Mouse (Mus musculus) heart, postnatal 0 days (tissue): ENCODE data around the gene Rab11fip3. TPM values are rescaled to one million over a fixed set of nuclear protein-coding genes. Genes with fewer than 3 reads are reported as not detected.

Experiments used
- ATAC-seq: fragments of 200-750 bp; cut with Nextera tagmentation; 2 replicates; pipeline ENCODE4 v1.8.0; 2017; ENCODE audit warnings: low read depth, moderate number of reproducible peaks, moderate library complexity; ENCODE audit not compliant: insufficient read depth
- DNase-seq: peaks from one replicate; pipeline ENCODE4 v3.0.0-alpha.2; 2016; ENCODE audit warnings: low spot score
- H3K27ac ChIP-seq: fragments of 300-500 bp; sonication (generic); 2 replicates; pipeline ENCODE4 v1.5.1; 2014; ENCODE audit warnings: low read depth, mild to moderate bottlenecking
- H3K27me3 ChIP-seq: fragments of 300-500 bp; sonication (generic); 2 replicates; pipeline ENCODE4 v1.6.1; 2014; ENCODE audit warnings: low read length, mixed read lengths; ENCODE audit not compliant: control insufficient read depth, insufficient read depth
- H3K36me3 ChIP-seq: fragments of 300-500 bp; sonication (generic); replicated peaks from 2 replicates; pipeline ENCODE4 v1.6.1; 2014; ENCODE audit warnings: low read length, mixed read lengths; ENCODE audit not compliant: control insufficient read depth, insufficient read depth
- H3K4me1 ChIP-seq: fragments of 300-500 bp; sonication (generic); 2 replicates; pipeline ENCODE4 v1.6.1; 2014; ENCODE audit warnings: antibody characterized with exemption; ENCODE audit not compliant: control insufficient read depth, insufficient read depth
- H3K4me2 ChIP-seq: fragments of 300-500 bp; sonication (generic); 2 replicates; pipeline ENCODE4 v1.6.1; 2014; ENCODE audit warnings: low read depth, mild to moderate bottlenecking, low read length, moderate library complexity
- H3K4me3 ChIP-seq: fragments of 300-500 bp; sonication (generic); 2 replicates; pipeline ENCODE4 v1.5.1; 2014; ENCODE audit warnings: low read depth, low read length
- H3K9ac ChIP-seq: fragments of 300-500 bp; sonication (generic); replicated peaks from 2 replicates; pipeline ENCODE4 v1.6.1; 2014; ENCODE audit warnings: low read depth, low read length, mixed read lengths
- H3K9me3 ChIP-seq: fragments of 300-500 bp; sonication (generic); replicated peaks from 2 replicates; pipeline ENCODE4 v1.6.1; 2016; ENCODE audit warnings: low read length; ENCODE audit not compliant: control insufficient read depth
- CTCF ChIP-seq: IDR thresholded peaks from 2 replicates; pipeline ENCODE4 v1.5.1; 2016; ENCODE audit warnings: antibody characterized with exemption, control low read depth, low read depth
- EP300 ChIP-seq: IDR thresholded peaks from 2 replicates; pipeline ENCODE4 v1.6.1; 2016; ENCODE audit warnings: antibody characterized with exemption, low read depth
- WGBS: fragments of 180-500 bp; shearing (Covaris S2); extraction: QIAGEN DNeasy Blood & Tissue Kit; methylation state at CpG from one replicate; pipeline ENCODE4 v1.1.7; 2014; 5-methylcytosine and 5-hydroxymethylcytosine counted together
- polyA plus RNA-seq: library from polyadenylated mRNA; unstranded; fragments of >200 nt; fragmentation: Nextera tagmentation; extraction: Ambion mirVana; gene quantifications from 2 replicates; pipeline ENCODE4 v1.2.1, GENCODE M21; 2015
- total RNA-seq: library from RNA; depleted of rRNA; stranded (reverse); fragments of >200 nt; gene quantifications from 2 replicates; pipeline ENCODE4 v1.2.3, GENCODE M21; 2014; ENCODE audit warnings: low replicate concordance

Rab11fip3 gene
- total and polyA plus RNA-seq, 2 experiments from 2014 or later, result 7.9 to 8.7 TPM

GRCm38 (mm10) chr17:25957586-25958051 is 111.7 kb downstream of the Rab11fip3 start:
- no peaks in the 10 kb centered on the region for H3K4me1 ChIP-seq
- H3K9ac ChIP-seq, result no peak overlapping the region
- H3K4me3 ChIP-seq, result no peak overlapping the region
- H3K9me3 ChIP-seq, result no peaks in the 10 kb centered on the region
- ATAC-seq, result no peak
- DNase-seq, result no peak
- H3K27me3 ChIP-seq, result peaks cover 10% of the 10 kb centered on the region
- H3K27ac ChIP-seq, result no peak overlapping the region
- WGBS, result 80% methylated on average over 14 of the region's 14 CpGs
- TF ChIP-seq EP300 (no peak), CTCF (no peak)
- no peak overlapping the region for H3K4me2 ChIP-seq
- peaks cover 26% of the 10 kb centered on the region; the same call in 1 of the 2 replicates for H3K36me3 ChIP-seq

GRCm38 (mm10) chr17:25956631-25957030 is 112.7 kb downstream of the Rab11fip3 start:
- ATAC-seq, result no peak
- WGBS, result 73% methylated on average over 7 of the region's 7 CpGs
- Histone ChIP-seq H3K9me3 (no peaks in the 10 kb centered on the region), H3K27me3 (peaks cover 18% of the 10 kb centered on the region), H3K4me3 (no peak overlapping the region), H3K9ac (no peak overlapping the region), H3K36me3 (peaks cover 22% of the 10 kb centered on the region; the same call in 1 of the 2 replicates), H3K27ac (no peak overlapping the region), H3K4me1 (no peaks in the 10 kb centered on the region), H3K4me2 (no peak overlapping the region)
- TF ChIP-seq EP300 (no peak), CTCF (no peak)
- no peak for DNase-seq

- DNase-seq (no peak), ATAC-seq (no peak)
- Histone ChIP-seq H3K9ac (no peak overlapping the region), H3K4me2 (no peak overlapping the region), H3K36me3 (peaks cover 22% of the 10 kb centered on the region; the same call in 1 of the 2 replicates), H3K9me3 (no peaks in the 10 kb centered on the region), H3K27ac (no peak overlapping the region), H3K27me3 (peaks cover 22% of the 10 kb centered on the region), H3K4me3 (no peak overlapping the region), H3K4me1 (no peaks in the 10 kb centered on the region)
- no peak for TF ChIP-seq CTCF
- TF ChIP-seq EP300, result no peak
- WGBS, result 69% methylated on average over 7 of the region's 7 CpGs
Measured at GRCm38 (mm10) chr17:25956201-25956600, 113.2 kb downstream of the Rab11fip3 start.

GRCm38 (mm10) chr17:25955736-25956135 is 113.6 kb downstream of the Rab11fip3 start:
- 38% methylated on average over 3 of the region's 3 CpGs for WGBS
- H3K4me3 ChIP-seq, result no peak overlapping the region
- H3K9ac ChIP-seq, result no peak overlapping the region
- DNase-seq (no peak), ATAC-seq (no peak)
- peaks cover 27% of the 10 kb centered on the region for H3K27me3 ChIP-seq
- no peaks in the 10 kb centered on the region for H3K4me1 ChIP-seq
- no peak for TF ChIP-seq EP300
- no peak for TF ChIP-seq CTCF
- peaks cover 19% of the 10 kb centered on the region; the same call in 1 of the 2 replicates for H3K36me3 ChIP-seq
- H3K9me3 ChIP-seq, result no peaks in the 10 kb centered on the region
- H3K27ac ChIP-seq, result no peak overlapping the region
- no peak overlapping the region for H3K4me2 ChIP-seq

- H3K9me3 ChIP-seq, result no peaks in the 10 kb centered on the region
- peaks cover 12% of the 10 kb centered on the region; the same call in 1 of the 2 replicates for H3K36me3 ChIP-seq
- no peak overlapping the region for H3K4me3 ChIP-seq
- TF ChIP-seq CTCF (no peak), EP300 (no peak)
- 64% methylated on average over 1 of the region's 2 CpGs for WGBS
- H3K27ac ChIP-seq, result no peak overlapping the region
- DNase-seq (no peak), ATAC-seq (no peak)
- H3K4me1 ChIP-seq, result no peaks in the 10 kb centered on the region
- H3K4me2 ChIP-seq, result no peak overlapping the region
- peaks cover 38% of the 10 kb centered on the region for H3K27me3 ChIP-seq
- no peak overlapping the region for H3K9ac ChIP-seq
Measured at GRCm38 (mm10) chr17:25954671-25955070, 114.7 kb downstream of the Rab11fip3 start.

GRCm38 (mm10) chr17:25953161-25953560 is 116.2 kb downstream of the Rab11fip3 start:
- H3K27me3 ChIP-seq, result peaks cover 39% of the 10 kb centered on the region
- H3K4me2 ChIP-seq, result no peak overlapping the region
- no peak overlapping the region for H3K9ac ChIP-seq
- H3K4me3 ChIP-seq, result no peak overlapping the region
- no peak overlapping the region for H3K27ac ChIP-seq
- H3K4me1 ChIP-seq, result no peaks in the 10 kb centered on the region
- 75% methylated on average over 5 of the region's 5 CpGs for WGBS
- ATAC-seq (no peak), DNase-seq (no peak)
- no peaks in the 10 kb centered on the region for H3K9me3 ChIP-seq
- H3K36me3 ChIP-seq, result no peaks in the 10 kb centered on the region
- TF ChIP-seq EP300 (no peak), CTCF (no peak)
